Mouse (Mus musculus): ENCODE measurements at regions not wholly inside any gene's neighbourhood (a gene's known extent, or its start where the extent isn't known, plus 50 kb on each side); places are given as distances from the start of the nearest gene placed in this dataset.

GRCm38 (mm10) chr13:30036561-30036960 lies 50.7 kb upstream of the E2f3 start:
- H3K4me3 ChIP-seq (ENCODE audit: low read depth, low read length): no peak overlapping the region
- TF ChIP-seq CTCF (IDR thresholded peaks at IDR 0.05; ENCODE audit: low read depth) (no peak), EP300 (IDR thresholded peaks at IDR 0.05; ENCODE audit: low read depth) (no peak)
- WGBS: 48% methylated on average over 8 of the region's 8 CpGs
- no peak overlapping the region for H3K4me2 ChIP-seq (ENCODE audit: low read depth, low read length)
- H3K9me3 ChIP-seq (replicated peaks; ENCODE audit: control insufficient read depth, low read length): no peaks in the 10 kb centered on the region
- H3K4me1 ChIP-seq (ENCODE audit: control insufficient read depth, insufficient read depth): 0 out of 2 replicates have a peak, but pooled peaks cover 2% of the 10 kb centered on the region
- H3K27ac ChIP-seq (ENCODE audit: low read depth): no peak overlapping the region
- no peaks in the 10 kb centered on the region for H3K36me3 ChIP-seq (replicated peaks; ENCODE audit: control insufficient read depth, insufficient read depth, low read length)
- H3K27me3 ChIP-seq (ENCODE audit: control insufficient read depth, insufficient read depth, low read length): no peaks in the 10 kb centered on the region
- H3K9ac ChIP-seq (replicated peaks; ENCODE audit: low read depth, low read length): no peak overlapping the region
- DNase-seq (ENCODE audit: low spot score) (no peak), ATAC-seq (ENCODE audit: insufficient read depth, low read depth) (no peak)

- Histone ChIP-seq H3K9ac (replicated peaks; ENCODE audit: low read depth, low read length) (no peak overlapping the region), H3K27me3 (ENCODE audit: control insufficient read depth, insufficient read depth, low read length) (no peaks in the 10 kb centered on the region), H3K4me3 (ENCODE audit: low read depth, low read length) (no peak overlapping the region), H3K4me1 (ENCODE audit: control insufficient read depth, insufficient read depth) (0 out of 2 replicates have a peak, but pooled peaks cover 2% of the 10 kb centered on the region), H3K9me3 (replicated peaks; ENCODE audit: control insufficient read depth, low read length) (no peaks in the 10 kb centered on the region), H3K27ac (ENCODE audit: low read depth) (no peak overlapping the region), H3K36me3 (replicated peaks; ENCODE audit: control insufficient read depth, insufficient read depth, low read length) (no peaks in the 10 kb centered on the region), H3K4me2 (ENCODE audit: low read depth, low read length) (no peak overlapping the region)
- TF ChIP-seq EP300 (IDR thresholded peaks at IDR 0.05; ENCODE audit: low read depth): no peak
- TF ChIP-seq CTCF (IDR thresholded peaks at IDR 0.05; ENCODE audit: low read depth): no peak
- DNase-seq (ENCODE audit: low spot score) (no peak), ATAC-seq (ENCODE audit: insufficient read depth, low read depth) (no peak)
- WGBS: 78% methylated on average over 3 of the region's 3 CpGs
Measured at GRCm38 (mm10) chr13:30036071-30036470, 50.2 kb upstream of the E2f3 start.
